Mouse (Mus musculus): ENCODE results near the gene Fam120a.

Fam120a gene

DNA sequence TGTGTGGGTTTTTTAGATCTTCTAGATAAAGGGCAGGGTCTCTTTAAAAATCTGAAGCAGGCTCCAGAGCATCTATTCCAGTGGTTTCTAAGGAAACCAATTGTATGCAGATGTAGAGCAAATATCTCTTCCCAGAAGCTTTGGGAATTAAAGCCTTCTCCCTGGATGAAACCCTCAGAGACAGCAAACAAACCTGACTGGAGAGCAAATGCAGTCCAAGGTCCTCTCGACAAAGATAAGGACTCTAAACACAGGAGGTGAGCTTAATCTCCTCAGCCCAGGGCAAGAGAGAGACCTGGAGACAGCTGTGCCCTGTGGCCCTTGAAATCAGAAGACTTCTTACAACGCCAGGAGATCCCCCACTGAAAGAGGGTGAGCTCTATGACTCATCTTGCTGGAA is 114.3 kb downstream of the Fam120a start:
- DNase-seq (ENCODE audit: low spot score in 2 of 2) = no peak

DNA sequence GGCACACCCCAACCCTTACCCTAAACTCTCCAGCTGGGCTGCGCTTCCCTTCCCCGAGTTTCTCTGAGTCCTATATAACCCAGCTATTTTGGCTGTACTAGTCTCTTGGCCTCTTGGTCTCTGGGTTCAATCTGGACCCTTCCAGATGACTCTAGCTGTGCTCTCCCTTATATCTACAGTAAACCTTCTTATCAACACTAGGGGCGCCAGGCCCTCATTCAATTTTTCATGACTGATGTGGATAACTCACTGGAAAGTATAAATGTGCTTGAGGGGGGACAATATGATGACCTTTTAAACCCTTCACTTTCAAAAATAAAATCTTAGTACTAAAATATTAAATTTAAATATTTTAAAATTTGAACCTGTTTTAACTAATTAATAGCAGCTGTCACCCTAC is 115.0 kb downstream of the Fam120a start:
- no peak for DNase-seq (ENCODE audit: low spot score in 2 of 2)

DNA sequence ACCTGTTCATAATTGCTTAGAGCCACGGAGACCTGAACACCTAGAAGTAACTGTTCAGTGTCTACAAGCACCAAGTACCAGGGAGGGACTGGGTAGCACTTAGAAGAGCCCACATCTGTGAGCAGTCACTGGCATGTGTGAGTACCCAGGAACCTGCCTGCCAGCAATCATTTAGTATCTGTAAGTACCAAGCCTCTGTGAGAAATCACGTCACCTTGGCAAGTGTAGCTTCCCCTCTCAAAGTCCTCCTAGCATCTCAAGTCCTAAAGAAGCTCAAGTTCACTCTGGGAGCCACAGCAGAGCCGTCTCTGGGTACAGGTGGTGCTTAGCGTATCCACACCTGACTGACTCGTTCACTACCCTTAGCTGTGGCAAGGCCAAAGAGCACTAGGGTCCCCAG is 116.1 kb downstream of the Fam120a start:
- no peak for DNase-seq (ENCODE audit: low spot score in 2 of 2)

DNA sequence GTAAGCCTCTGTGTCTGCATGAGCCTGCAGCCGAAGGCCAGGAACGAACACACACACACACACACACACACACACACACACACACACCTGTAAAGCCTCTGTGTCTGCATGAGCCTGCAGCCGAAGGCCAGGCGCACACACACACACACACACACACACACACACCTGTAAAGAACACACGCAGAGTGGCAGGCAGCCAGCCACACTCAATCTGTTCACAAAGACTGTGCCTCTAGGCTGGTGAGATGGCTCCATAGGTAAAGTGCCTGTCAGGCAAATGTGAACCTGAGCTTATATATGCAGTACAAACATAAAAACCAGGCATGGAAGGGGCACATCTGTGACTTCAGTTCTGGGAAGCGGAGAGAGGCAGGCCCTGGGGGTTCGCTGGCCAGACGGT is 117.0 kb downstream of the Fam120a start:
- DNase-seq (ENCODE audit: low spot score in 2 of 2) = no peak

DNA sequence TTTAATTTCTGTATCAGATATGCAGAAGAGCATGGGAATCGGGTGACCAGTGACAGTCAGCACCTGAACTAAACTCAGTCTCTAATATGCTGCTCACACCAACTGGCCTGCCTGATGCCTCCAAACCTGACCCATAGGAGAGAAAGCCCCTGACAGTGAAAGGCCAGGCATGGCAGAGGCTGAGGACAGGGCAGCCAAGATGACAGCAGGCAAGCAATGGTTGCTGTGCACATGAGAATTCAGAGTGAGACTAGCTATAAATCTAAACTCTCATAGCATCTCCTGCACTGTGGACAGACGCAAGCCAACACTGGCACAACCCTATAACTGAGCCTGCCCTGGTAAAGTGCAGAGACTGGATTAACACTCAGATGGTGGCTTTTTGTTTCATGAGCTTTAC is 117.5 kb downstream of the Fam120a start:
- DNase-seq (ENCODE audit: low spot score in 2 of 2) = no peak

DNA sequence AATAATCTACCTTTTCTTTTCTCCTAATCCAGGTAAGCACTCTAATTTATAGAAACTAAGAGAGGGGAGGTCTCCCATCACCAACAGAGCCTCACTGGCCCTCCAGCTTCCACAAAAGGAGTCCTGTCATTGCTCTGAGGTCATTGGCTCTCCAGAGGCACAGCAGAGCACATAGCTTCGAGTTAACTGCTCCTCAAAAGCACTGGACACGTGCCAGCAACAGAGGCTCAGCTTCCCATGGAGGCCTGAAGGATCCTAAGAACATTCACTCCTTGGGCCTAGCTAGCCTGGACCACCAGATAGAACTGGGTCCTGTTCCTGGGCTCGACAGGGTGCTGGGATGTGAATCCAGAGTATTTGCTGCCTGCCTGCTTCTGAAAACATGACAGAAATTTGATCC is 118.7 kb downstream of the Fam120a start:
- DNase-seq (ENCODE audit: low spot score in 2 of 2) = peak in 1 of 2 experiments; percentile 27

DNA sequence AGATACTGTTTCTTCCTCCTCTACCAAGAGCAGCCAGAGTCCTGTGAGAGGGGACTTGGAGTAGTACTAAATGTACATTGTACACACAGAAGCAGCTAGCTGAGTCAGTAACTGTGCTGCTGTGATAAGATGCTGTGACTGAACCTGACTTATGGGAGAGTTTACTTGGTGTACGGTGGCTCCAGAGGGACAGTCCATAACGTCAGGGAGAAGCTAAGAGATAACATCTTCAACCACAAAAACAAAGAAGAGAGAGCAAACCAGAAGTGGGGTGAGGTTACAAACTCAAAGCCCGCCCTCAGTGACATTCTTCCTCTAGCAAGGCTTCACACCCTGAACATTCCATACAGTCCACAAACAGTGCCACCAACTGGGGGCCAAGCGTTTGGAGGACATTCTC is 122.5 kb downstream of the Fam120a start:
- no peak for DNase-seq (ENCODE audit: low spot score in 2 of 2)

DNA sequence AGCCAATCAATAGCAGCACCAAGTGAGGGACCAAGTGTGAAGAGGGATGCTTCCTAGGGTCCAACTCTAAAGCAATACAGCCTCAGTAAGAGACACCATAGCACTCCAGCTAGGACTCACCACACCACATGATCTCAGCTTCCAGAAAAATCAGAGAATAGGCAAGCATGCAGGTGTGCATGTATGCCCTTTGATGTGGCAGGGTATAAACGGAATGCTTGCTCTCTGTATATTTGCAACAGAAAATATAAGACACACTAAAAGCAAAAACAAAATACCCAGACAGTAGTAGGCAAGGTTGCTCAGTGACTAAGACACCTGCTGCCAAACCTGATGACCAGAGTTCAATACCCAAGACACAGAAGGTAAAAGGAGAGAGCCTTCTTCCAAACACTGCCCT is 124.3 kb downstream of the Fam120a start:
- no peak for DNase-seq (ENCODE audit: low spot score in 2 of 2)

DNA sequence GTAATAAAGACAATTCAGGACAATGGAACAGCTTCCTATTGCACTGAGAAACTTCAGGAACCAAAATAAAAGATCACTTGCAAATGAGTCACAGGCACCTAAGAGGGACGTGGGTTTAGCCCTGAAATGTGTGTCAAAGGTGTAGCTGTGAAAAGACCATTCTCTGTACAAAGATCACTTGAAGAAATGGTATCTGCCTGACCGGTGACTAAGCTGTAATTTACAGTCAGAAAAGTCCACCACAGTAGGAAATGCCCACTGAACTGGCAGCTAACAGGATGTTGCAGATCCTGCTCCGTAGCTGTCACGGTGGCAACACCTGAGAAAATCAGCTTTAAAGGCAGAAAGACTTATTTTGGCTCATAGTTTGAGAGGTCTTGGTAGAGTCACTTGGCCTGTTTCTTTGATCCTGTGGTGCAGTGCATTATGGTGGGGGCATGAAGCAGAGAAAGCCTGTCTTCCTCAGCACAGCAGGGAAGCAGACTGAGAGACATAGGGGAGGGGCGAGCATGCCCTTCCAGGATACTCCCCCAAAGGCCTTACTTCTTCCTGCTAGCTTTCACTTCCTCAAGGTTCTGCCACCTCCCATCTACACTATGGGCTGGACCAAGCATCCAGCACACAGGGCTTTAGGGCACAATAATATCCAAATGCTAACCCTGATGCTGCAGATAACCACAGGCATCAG is 125.8 kb downstream of the Fam120a start:
- no peak for DNase-seq (ENCODE audit: low spot score in 2 of 2)

DNA sequence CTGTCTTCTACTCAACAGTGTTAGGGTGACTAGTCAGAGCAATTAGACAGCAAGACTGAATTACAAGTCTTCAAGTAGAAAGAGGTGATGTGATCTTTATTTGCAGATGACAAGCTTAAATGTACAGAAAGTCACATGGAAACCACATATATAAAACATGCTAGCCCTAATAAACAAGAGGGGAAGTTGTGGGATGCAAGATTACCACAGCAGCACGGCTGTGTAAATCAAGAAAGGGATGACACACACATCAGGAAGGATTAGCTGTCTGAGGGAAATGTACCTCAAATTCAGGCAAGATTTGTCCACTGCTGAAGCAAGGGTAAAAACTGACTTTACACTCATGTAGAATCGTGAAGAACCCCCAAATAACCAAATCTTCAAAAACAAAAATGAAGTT is 129.5 kb downstream of the Fam120a start:
- DNase-seq (ENCODE audit: low spot score in 2 of 2) = no peak

DNA sequence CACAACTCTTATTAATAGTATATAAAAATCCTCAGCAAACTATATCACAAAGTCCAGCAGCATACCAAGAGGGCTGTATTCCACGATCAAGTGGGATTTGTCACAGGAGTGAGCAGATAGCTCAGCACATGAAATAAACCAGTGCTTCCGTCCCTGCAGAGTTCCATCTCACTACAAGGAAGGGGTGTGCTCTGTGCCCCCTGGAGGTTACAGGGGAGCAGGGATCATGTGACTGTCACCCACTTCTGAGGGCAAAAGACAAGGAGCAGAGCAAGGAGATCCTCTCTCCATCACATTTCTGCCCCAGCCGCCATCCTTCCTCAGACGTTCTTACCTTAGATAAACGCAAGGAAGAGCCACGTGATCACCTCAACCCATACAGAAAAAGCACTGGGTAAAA is 130.3 kb downstream of the Fam120a start:
- no peak for DNase-seq (ENCODE audit: low spot score in 2 of 2)

DNA sequence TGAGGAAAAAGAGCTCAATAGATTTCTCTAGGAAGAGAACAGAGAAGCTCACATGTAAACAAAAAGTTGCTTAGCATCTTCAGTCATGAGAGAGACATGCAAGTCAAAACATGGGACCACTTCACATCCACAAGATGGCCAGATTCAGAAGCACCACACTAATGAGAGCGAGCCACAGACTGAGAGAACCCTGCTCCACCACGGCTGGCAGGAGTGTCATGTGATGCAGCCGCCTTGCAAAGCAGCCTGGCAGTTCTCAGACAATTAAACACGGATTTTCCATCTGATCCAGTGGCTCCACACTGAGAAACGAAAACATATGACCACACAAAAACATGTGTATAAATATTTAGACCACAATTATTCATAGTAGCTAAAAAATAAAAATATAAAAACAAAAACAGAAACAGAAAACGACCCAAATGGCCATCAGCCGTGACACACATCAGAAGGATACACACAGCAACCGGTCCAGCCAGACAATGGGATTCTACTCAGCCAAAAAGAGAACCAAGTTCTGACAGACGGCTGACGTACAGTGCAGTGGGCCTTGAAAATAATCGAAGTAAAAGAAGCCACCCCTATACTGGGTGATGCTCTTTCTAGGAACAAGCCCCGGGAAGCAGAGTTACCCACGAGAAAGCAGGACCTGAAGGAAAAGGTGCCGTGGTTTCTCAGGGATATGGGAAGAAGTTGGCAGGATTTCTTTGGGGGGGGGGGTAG is 137.1 kb downstream of the Fam120a start:
- no peak for DNase-seq (ENCODE audit: low spot score in 2 of 2)

DNA sequence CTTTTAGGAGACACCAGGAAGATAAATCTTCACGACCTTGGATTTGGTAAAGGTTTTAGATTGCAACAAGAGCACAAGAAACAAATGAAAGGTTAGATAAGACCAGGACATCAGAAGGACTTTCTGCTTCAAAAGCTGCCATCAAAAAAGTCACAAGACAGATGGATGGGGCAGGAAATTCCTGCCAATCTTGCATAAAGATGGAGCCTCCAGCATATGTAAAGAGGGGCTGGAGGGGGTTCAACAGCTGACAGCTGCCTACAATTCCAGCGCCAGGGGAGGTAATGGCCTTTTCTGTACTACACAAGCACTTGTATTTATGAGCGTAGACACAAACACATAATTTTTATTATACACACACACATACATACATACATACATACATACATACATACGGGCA is 138.0 kb downstream of the Fam120a start:
- no peak for DNase-seq (ENCODE audit: low spot score in 2 of 2)

Data from frontal cortex, postnatal 36 days (tissue).